Mouse (Mus musculus) liver, embryonic 15.5 days (tissue): ENCODE measurements at regions not wholly inside any gene's neighbourhood (a gene's known extent, or its start where the extent isn't known, plus 50 kb on each side); places are given as distances from the start of the nearest gene placed in this dataset.
A peak's percentile ranks its signal among the peaks of the same experiment; 100 is the strongest.
"Not testable (repeated sequence)": the region's sequence is repeated elsewhere in the genome, so short reads cannot be mapped to it uniquely, and the experiment has no call there.

Source experiments
- ATAC-seq: fragments of 200-750 bp; cut with Nextera tagmentation; 2 replicates; pipeline ENCODE4 v1.8.0; 2017; ENCODE audit warnings: moderate number of reproducible peaks, mild to moderate bottlenecking, moderate library complexity; ENCODE audit not compliant: insufficient read depth
- H3K27ac ChIP-seq: fragments of 300-500 bp; sonication (generic); replicated peaks from 2 replicates; pipeline ENCODE4 v1.5.1; 2015; ENCODE audit warnings: mild to moderate bottlenecking, inconsistent platforms
- H3K27me3 ChIP-seq: fragments of 300-500 bp; sonication (generic); 2 replicates; pipeline ENCODE4 v1.6.1; 2015; ENCODE audit warnings: mild to moderate bottlenecking, inconsistent platforms
- H3K36me3 ChIP-seq: fragments of 300-500 bp; sonication (generic); replicated peaks from 2 replicates; pipeline ENCODE4 v1.6.1; 2015; ENCODE audit warnings: moderate library complexity, mild to moderate bottlenecking, inconsistent platforms
- H3K4me1 ChIP-seq: fragments of 300-500 bp; sonication (generic); replicated peaks from 2 replicates; pipeline ENCODE4 v1.6.1; 2015; ENCODE audit warnings: inconsistent platforms
- H3K4me2 ChIP-seq: fragments of 300-500 bp; sonication (generic); 2 replicates; pipeline ENCODE4 v1.6.1; 2015; ENCODE audit warnings: moderate library complexity, mild to moderate bottlenecking, inconsistent platforms
- H3K4me3 ChIP-seq: fragments of 300-500 bp; sonication (generic); replicated peaks from 2 replicates; pipeline ENCODE4 v1.5.1; 2015; ENCODE audit warnings: mild to moderate bottlenecking, inconsistent platforms
- H3K9ac ChIP-seq: fragments of 300-500 bp; sonication (generic); 2 replicates; pipeline ENCODE4 v1.6.1; 2015; ENCODE audit warnings: moderate library complexity, mild to moderate bottlenecking, inconsistent platforms
- H3K9me3 ChIP-seq: fragments of 300-500 bp; sonication (generic); replicated peaks from 2 replicates; pipeline ENCODE4 v1.6.1; 2016; ENCODE audit warnings: inconsistent platforms
- WGBS: fragments of 180-500 bp; shearing (Covaris S2); methylation state at CpG from one replicate; pipeline ENCODE4 v1.1.7; 2015; ENCODE audit warnings: mixed read lengths; ENCODE audit not compliant: insufficient replicate concordance; 5-methylcytosine and 5-hydroxymethylcytosine counted together

DNA sequence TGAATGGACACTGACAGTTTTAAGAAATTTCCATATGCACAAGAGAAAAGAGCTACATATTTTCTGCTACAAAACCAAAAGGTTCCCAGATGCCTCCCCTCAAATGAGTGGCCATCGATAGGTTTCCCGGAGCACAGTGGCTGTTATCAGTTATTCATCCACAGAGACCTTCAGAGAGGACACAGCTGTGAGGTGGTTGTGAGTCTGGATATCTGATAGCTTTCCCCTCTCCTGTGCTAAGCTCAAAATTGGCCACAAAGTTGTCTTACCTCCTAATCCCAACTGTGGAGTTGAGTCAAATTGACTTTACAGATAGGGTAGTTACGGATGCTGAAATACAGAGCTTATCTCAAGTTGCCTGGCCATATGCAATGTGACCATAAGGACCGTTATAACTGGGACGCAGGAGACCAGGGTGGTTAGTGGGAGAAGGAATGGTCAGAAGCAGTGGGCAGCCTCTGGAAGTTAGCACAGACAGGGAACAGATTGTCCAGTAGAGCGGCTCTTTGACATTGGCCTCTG, 93.3 kb upstream of the Zfp706 start:
- Histone ChIP-seq H3K36me3 (no peaks in the 10 kb centered on the region), H3K27me3 (no peaks in the 10 kb centered on the region), H3K27ac (no peak overlapping the region), H3K4me2 (peak overlapping the region; percentile 64), H3K9me3 (no peaks in the 10 kb centered on the region), H3K4me1 (peaks cover 23% of the 10 kb centered on the region), H3K9ac (no peak overlapping the region), H3K4me3 (peak overlapping the region; percentile 40)
- 54% methylated on average over 6 of the region's 6 CpGs for WGBS
- ATAC-seq, result peak; percentile 40

DNA sequence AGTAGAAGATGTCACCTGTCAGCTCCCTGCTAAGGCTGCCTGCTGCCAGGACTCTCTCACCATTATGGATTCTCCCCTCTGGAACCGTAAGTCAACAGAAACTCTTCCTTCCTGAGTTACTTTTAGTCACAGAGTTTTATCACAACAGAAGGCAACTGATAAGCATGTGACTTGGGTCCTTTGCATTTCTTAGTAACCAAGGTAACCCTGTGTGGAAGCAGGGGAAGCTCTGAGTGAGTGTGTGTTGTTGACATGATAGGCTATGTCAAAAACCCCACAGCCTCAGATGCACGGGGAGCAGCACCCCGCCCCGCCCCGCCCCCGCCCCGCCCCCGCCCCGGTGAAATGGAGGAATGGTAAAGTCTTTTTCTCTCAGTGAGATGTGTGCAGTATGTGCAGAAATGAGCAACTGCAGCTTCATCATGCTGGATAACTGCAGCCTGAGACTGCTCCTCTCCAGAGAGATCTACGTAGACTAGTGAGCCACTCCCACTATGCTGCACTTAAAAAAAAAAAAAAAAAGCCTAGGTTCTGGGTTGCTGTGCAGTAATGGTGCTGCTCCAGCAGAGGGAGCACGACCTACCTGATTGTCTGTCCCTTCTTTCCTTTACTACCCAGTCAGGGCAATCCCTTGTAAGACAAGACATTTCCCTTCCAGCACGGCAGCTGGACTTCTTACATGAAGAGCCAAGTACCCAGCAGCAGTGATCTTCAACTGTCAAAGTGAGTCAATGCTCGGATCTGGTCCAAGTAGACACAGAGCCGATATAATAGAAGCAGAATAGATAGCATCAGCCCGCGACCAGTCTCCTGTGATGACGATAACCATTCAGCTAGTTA, 92.6 kb upstream of the Zfp706 start:
- peak overlapping the region; percentile 48; the same call in 1 of the 2 replicates for H3K27ac ChIP-seq
- H3K36me3 ChIP-seq, result no peaks in the 10 kb centered on the region
- peak overlapping the region; percentile 64 for H3K4me2 ChIP-seq
- peak overlapping the region; percentile 40 for H3K4me3 ChIP-seq
- H3K9ac ChIP-seq, result no peak overlapping the region
- peak; percentile 91 for ATAC-seq
- H3K27me3 ChIP-seq, result no peaks in the 10 kb centered on the region
- WGBS, result 20% methylated on average over 17 of the region's 17 CpGs
- peaks cover 23% of the 10 kb centered on the region for H3K4me1 ChIP-seq
- H3K9me3 ChIP-seq, result no peaks in the 10 kb centered on the region

DNA sequence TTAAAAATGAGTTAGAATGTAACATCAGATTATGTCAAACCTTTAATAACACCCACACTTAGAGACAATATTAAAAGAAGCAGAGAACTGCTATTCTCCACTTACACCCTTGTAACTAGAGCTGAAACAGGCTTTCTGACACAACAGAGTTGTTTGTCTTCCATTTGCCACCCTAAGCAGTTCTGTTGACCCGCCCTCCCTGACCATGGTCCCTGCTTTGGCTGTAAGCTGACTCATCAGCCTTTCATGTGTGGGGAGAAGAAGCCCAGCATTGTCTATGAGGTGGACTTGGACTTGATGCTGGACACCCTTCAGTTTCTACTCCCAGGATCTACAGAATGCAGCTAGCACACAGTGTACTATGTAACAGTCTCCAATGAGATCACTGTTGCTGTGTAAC, 91.6 kb upstream of the Zfp706 start:
- H3K4me2 ChIP-seq, result no peak overlapping the region
- no peak for ATAC-seq
- no peaks in the 10 kb centered on the region for H3K36me3 ChIP-seq
- WGBS, result 68% methylated on average over 1 of the region's 1 CpGs
- H3K4me1 ChIP-seq, result peaks cover 23% of the 10 kb centered on the region
- 0 out of 2 replicates have a peak overlapping the region, but pooled peaks have one; percentile 48 for H3K27ac ChIP-seq
- H3K4me3 ChIP-seq, result no peak overlapping the region
- no peak overlapping the region for H3K9ac ChIP-seq
- no peaks in the 10 kb centered on the region for H3K9me3 ChIP-seq
- no peaks in the 10 kb centered on the region for H3K27me3 ChIP-seq

DNA sequence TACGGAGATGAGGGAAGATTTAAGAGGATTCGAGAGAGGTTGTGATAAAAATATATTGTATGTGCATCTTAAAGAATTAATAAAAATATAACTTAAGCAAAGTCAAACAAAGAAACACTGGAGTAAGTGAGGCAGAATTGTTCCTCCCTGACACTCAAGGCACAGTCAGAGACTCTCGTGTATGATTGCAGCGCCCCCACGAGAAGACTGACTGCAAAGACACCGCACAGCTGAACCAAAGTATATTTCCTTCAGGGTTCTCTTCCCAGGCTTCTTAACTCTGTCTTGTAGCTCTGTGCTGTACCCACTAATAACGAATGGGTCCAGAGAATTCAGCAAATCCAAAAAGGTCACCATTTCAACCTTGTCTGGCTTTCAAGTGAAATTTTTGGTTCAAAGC, 89.9 kb upstream of the Zfp706 start:
- no peak overlapping the region for H3K4me3 ChIP-seq
- peaks cover 23% of the 10 kb centered on the region for H3K4me1 ChIP-seq
- H3K4me2 ChIP-seq, result no peak overlapping the region
- ATAC-seq, result no peak
- no peaks in the 10 kb centered on the region for H3K27me3 ChIP-seq
- no peaks in the 10 kb centered on the region for H3K9me3 ChIP-seq
- H3K36me3 ChIP-seq, result no peaks in the 10 kb centered on the region
- WGBS, result 81% methylated on average over 7 of the region's 7 CpGs
- no peak overlapping the region for H3K27ac ChIP-seq
- no peak overlapping the region for H3K9ac ChIP-seq

DNA sequence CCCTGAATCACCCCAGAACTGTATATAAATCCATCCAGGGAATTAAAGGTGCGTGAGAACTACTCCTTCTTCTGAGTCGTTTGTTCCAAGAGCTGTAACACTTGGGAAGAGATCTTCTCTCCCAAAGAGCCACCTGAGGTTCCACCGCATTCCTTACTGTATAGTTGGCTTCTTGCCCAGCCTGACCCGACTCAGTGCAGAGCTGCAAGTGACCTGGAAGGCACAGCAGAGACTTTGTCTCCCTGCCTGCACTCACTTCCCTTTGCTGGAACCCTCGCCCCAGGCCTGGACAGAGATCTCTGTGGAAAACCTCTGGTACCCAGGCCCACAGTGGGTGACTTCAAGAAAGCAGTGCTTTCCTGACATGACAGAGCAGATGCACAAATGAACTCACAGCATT, 83.6 kb upstream of the Zfp706 start:
- not testable (repeated sequence) for H3K4me2 ChIP-seq, H3K9ac ChIP-seq, H3K4me3 ChIP-seq, H3K27me3 ChIP-seq, H3K9me3 ChIP-seq, H3K27ac ChIP-seq, H3K4me1 ChIP-seq, H3K36me3 ChIP-seq, ATAC-seq
- WGBS, result 59% methylated on average over 5 of the region's 5 CpGs

DNA sequence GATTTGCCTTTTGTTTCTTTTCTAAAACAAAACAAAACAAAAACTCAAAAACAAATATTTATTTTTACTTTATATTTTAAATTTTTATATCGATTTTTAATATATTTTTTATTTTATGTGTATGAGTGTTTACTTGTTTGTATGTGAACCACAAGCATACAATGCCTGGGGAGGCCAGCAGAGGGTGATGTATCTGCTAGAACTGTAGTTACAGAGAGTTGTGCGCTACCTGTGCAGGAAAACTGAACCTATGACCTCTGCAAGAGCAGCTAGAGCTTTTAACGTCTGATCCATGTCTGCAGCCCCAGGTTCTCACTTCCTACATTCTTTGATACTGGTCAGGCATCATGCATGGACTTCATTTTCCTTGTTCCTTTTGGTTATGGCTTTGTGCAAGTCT, 76.2 kb upstream of the Zfp706 start:
- peaks cover 7% of the 10 kb centered on the region for H3K4me1 ChIP-seq
- ATAC-seq, result no peak
- WGBS, result 58% methylated on average over 3 of the region's 3 CpGs
- H3K27ac ChIP-seq, result no peak overlapping the region
- H3K9ac ChIP-seq, result no peak overlapping the region
- H3K4me2 ChIP-seq, result no peak overlapping the region
- no peaks in the 10 kb centered on the region for H3K27me3 ChIP-seq
- H3K9me3 ChIP-seq, result no peaks in the 10 kb centered on the region
- no peak overlapping the region for H3K4me3 ChIP-seq
- no peaks in the 10 kb centered on the region for H3K36me3 ChIP-seq

DNA sequence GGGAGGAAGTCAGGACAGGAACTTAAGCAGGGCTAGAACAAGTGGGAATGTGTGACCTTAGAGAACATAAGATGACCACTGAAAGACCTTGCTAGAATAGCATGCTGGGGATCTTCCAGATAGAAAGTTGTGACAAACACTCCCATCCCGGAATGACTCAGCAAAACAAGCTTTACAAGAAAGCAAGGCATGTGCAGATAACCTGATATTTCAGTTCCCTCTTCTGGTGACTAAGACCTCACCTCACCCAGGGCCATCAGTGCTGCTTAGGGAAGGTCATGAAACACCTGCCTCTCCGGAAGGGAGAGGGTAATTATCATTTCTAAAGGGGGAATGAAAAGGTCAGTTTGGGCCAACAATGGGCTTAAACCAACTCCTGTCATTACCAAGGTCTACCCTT, 74.3 kb upstream of the Zfp706 start:
- H3K27me3 ChIP-seq, result no peaks in the 10 kb centered on the region
- H3K4me2 ChIP-seq, result no peak overlapping the region
- 50% methylated on average over 2 of the region's 2 CpGs for WGBS
- no peak overlapping the region for H3K4me3 ChIP-seq
- H3K36me3 ChIP-seq, result no peaks in the 10 kb centered on the region
- no peak overlapping the region for H3K27ac ChIP-seq
- H3K4me1 ChIP-seq, result peaks cover 7% of the 10 kb centered on the region
- no peaks in the 10 kb centered on the region for H3K9me3 ChIP-seq
- no peak for ATAC-seq
- no peak overlapping the region for H3K9ac ChIP-seq

DNA sequence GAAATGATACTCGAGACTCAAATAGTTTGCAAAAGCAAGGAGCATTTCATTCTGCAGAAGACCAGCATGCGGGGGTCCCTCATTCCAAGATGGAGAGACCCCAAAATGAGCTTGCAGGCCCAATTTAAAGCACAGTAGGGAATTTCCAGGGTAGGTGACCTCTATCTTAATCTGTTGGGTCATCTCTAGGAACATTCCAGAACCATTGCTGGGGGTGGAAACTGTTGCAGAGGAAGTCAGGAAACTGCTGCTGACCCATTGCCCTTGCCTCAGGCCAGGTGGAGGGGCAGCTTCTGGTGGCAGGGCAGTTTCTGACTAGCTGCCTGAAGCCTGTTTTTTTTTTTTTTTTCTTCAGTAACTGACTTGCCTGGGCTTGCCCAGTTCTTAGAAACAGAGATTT, 73.4 kb upstream of the Zfp706 start:
- no peak overlapping the region for H3K4me3 ChIP-seq
- ATAC-seq, result no peak
- H3K4me1 ChIP-seq, result peaks cover 7% of the 10 kb centered on the region
- H3K9ac ChIP-seq, result no peak overlapping the region
- H3K27me3 ChIP-seq, result no peaks in the 10 kb centered on the region
- no peak overlapping the region for H3K27ac ChIP-seq
- WGBS, result 71% methylated on average over 2 of the region's 2 CpGs
- H3K36me3 ChIP-seq, result no peaks in the 10 kb centered on the region
- no peak overlapping the region for H3K4me2 ChIP-seq
- H3K9me3 ChIP-seq, result no peaks in the 10 kb centered on the region

DNA sequence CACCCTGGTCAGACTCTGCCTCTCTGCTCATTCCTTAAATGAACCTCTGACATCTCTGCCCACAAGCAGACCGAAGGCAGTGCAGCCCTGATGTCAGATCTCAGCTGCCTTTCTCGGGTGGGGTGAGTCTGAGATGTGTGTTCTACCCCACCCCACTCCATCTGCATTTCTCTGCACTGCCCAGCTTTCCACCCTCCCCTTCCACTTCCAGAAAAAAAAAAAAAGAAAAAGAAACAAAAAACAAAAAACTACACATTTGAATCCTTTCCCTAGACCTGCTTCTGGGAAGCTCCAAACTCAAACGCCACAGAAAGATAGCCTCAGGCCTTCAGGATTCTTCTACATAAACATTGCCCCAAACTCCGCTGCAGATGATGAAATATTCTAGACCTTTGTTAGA, 72.8 kb upstream of the Zfp706 start:
- no peak for ATAC-seq
- WGBS, result 74% methylated on average over 4 of the region's 4 CpGs

DNA sequence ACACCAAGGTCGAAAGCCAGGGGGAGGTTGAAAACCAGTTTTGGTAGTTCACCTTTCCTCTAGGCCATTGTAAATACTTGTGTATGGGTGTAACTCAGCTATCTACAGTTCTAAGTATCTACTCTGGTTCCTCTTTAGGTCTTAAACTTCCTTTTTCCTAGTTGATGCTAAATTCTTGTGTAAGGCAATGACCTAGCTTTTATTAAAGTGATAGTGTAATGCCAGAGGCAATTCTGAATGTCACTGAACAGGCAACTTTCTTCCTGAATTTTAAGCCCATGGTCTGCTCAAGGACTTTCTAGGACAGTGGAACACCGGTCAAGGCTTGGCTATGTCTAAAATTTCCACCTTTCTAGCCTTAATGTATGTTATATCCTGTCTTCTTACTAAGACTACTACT, 66.6 kb upstream of the Zfp706 start:
- not testable (repeated sequence) for H3K9me3 ChIP-seq, H3K27me3 ChIP-seq, H3K36me3 ChIP-seq, H3K4me3 ChIP-seq, H3K4me1 ChIP-seq, H3K4me2 ChIP-seq, H3K9ac ChIP-seq, H3K27ac ChIP-seq, ATAC-seq
- 74% methylated on average over 2 of the region's 2 CpGs for WGBS

More for the DNA sequence above, 72.8 kb upstream of the Zfp706 start:
- Histone ChIP-seq H3K4me2 (no peak overlapping the region), H3K27ac (no peak overlapping the region), H3K4me1 (peaks cover 7% of the 10 kb centered on the region), H3K27me3 (no peaks in the 10 kb centered on the region), H3K4me3 (no peak overlapping the region), H3K9me3 (no peaks in the 10 kb centered on the region), H3K36me3 (no peaks in the 10 kb centered on the region), H3K9ac (no peak overlapping the region)

DNA sequence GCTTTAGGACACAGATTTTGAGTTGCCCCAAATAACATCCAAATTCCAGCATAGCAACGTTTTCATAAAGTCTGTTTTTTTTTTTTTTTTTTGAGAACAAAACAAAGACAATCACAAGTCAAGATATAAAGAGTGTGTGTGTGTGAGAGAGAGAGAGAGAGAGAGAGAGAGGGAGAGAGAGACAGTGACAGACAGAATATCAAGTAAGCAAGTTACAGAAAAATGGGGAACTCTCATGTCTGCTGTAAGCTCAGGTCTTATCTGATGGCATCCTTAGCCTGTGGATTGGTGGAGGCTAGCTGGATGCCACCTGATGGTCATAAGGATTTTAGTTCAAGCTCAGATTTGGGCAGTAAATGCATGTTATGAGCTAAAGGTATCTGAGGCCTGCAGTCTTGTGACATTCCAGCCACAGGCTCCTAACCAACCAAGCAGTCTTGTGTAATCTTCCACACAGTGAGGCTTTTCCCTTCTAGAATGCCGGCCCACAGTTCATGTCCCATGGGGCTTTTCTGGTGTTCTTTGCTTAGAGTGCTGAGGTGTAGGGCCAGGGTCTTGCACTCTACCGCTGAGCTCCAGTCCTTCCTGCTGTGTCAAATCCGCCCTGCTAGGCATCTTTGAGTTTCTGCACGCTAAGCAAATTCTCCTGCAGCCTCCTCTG, 64.8 kb upstream of the Zfp706 start:
- Histone ChIP-seq H3K4me1 (no peaks in the 10 kb centered on the region), H3K27ac (no peak overlapping the region), H3K27me3 (no peaks in the 10 kb centered on the region), H3K36me3 (no peaks in the 10 kb centered on the region), H3K4me2 (no peak overlapping the region), H3K9ac (no peak overlapping the region), H3K9me3 (no peaks in the 10 kb centered on the region), H3K4me3 (no peak overlapping the region)
- no peak for ATAC-seq
- WGBS, result 64% methylated on average over 5 of the region's 5 CpGs
